Mouse (Mus musculus) brain, embryonic 14.5 days (tissue): Measurements from ENCODE around the gene Pitpnm3. TPM values are rescaled to one million over a fixed set of nuclear protein-coding genes. Genes with fewer than 3 reads are reported as not detected.
A peak's percentile ranks its signal among the peaks of the same experiment; 100 is the strongest.

Experiments
- DNase-seq: peaks from one replicate; pipeline ENCODE4 v3.0.0-alpha.2; 2011; ENCODE audit warnings: low read depth
- CTCF ChIP-seq: fragments of 200-500 bp; IDR thresholded peaks from 2 replicates; pipeline ENCODE4 v1.5.1; 2012; ENCODE audit warnings: inconsistent platforms, mild to moderate bottlenecking, moderate library complexity, borderline replicate concordance; ENCODE audit not compliant: insufficient read depth, insufficient read length; ENCODE audit errors: extremely low read depth
- POLR2A ChIP-seq: fragments of 200-500 bp; IDR thresholded peaks from 2 replicates; pipeline ENCODE4 v1.6.1; 2012; ENCODE audit warnings: mild to moderate bottlenecking, inconsistent platforms, borderline replicate concordance; ENCODE audit not compliant: poor library complexity, insufficient read depth, insufficient read length, severe bottlenecking; ENCODE audit errors: extremely low read depth
- polyA plus RNA-seq: library from polyadenylated mRNA; depleted of rRNA; stranded (reverse); fragments of >200 nt; gene quantifications from 2 replicates; pipeline ENCODE4 v1.2.3, GENCODE M21; 2012; rRNA removed

The Pitpnm3 gene
- polyA plus RNA-seq, 1 experiment, result 13.0 TPM

DNA sequence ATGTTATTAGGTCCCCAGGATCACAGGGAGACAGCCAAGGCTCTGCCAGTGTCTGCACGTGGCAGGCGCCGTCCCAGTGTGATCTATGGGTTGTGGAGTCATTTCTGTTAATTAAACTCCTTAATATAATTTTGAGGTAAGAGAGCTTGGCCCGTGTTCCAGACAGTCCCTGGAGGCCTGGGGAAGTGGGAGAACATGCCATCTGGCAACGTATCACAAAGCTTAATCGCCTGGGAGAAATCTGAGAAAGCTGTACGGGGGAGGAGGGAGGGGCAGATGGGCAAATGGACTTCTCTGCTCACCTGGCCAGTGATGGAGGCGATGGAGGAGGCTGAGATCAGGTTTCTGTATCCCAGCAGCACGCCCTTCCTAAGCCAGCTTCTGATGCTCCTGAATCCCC is 132.4 kb downstream of the Pitpnm3 start:
- peak; percentile 78 for DNase-seq
- no peak for TF ChIP-seq POLR2A
- no peak for TF ChIP-seq CTCF

DNA sequence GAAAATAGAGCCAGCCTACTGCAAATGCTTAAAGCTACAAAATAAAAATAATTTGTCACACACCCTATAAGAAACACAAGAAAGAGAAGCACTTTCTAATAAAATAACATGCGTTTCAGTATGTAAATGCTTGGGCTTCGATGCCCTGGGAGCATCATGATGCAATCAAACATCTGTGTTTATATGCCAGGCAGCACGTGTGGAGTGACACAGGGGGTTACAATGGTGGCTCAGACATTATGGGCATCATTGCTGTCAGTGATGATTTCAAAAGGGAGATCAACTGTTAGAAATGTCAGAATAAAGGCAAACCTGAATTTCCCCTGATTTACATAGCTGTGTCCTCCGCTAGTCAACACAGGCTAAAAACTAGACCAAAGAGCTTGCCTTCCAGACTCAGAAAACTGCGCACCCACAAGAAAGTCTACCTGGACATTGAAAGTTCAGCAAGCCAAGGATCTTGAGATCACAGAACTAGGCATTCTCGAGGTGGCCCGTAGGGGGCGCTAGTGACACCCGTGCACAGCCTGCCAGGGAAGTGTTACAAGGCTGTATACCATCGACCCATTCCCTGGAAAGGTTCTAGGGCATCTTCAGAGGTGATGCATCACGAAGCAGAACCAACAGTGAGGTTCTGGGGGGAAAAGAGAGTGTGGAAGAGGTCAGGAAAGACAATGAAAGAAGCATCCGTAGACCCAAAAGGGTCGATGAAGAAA is 133.3 kb downstream of the Pitpnm3 start:
- TF ChIP-seq POLR2A (no peak), CTCF (peak; percentile 67)
- no peak for DNase-seq

DNA sequence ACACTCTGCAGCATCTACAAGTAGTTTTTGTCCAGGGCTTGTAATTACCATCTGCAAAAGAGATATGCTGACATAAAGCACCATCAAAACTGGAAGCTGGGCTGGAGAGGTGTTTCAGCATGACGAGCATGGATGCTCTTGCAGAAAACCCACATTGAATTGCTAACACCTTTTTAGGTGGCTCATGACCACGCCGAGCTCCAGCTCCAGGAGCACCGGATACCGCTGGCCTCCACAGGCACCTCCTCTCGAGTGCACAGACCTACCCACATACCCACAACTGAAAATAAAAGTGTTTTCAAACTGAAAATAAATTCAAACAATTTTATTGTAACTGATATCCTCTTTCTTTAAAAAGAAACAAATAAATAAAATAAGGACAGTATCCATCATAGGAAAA is 135.4 kb downstream of the Pitpnm3 start:
- no peak for DNase-seq
- TF ChIP-seq POLR2A, result no peak

Other genes starting within 250 kb of the Pitpnm3 start
- 0.30 and 0.38 TPM in 2 replicates for gene Aipl1, start 98.3 kb downstream of the Pitpnm3 start, polyA plus RNA-seq
- gene Pimreg, start 93.7 kb downstream of the Pitpnm3 start, polyA plus RNA-seq, result 29.9 and 53.4 TPM in 2 replicates
- 3.2 and 6.6 TPM in 2 replicates for gene Gm43951, start 71.1 kb upstream of the Pitpnm3 start, polyA plus RNA-seq
- 28.2 and 31.3 TPM in 2 replicates for gene 4933427D14Rik, start 71.7 kb upstream of the Pitpnm3 start, polyA plus RNA-seq
- 66.5 and 78.4 TPM in 2 replicates for gene Txndc17, start 71.8 kb upstream of the Pitpnm3 start, polyA plus RNA-seq
- gene Med31, start 79.8 kb upstream of the Pitpnm3 start, polyA plus RNA-seq, result 33.8 and 52.6 TPM in 2 replicates
- gene Slc13a5, start 131.4 kb upstream of the Pitpnm3 start, polyA plus RNA-seq, result 0.93 and 2.8 TPM in 2 replicates
- 0.62 and 1.4 TPM in 2 replicates for gene Xaf1, start 165.9 kb upstream of the Pitpnm3 start, polyA plus RNA-seq
- not detected in 2 replicates for gene Fbxo39, start 178.7 kb upstream of the Pitpnm3 start, polyA plus RNA-seq
- 2.7 and 4.1 TPM in 2 replicates for gene Tekt1, start 226.7 kb upstream of the Pitpnm3 start, polyA plus RNA-seq